Mouse (Mus musculus): ENCODE data around the gene Tspan18.

Tspan18 gene

GRCm38 (mm10) chr2:93217015-93217414 is 117.3 kb downstream of the Tspan18 start:
- DNase-seq (ENCODE audit: low spot score), result peak; percentile 78

GRCm38 (mm10) chr2:93215790-93216189 is 118.5 kb downstream of the Tspan18 start:
- DNase-seq (ENCODE audit: low spot score), result no peak

GRCm38 (mm10) chr2:93214192-93214591 is 120.1 kb downstream of the Tspan18 start:
- DNase-seq (ENCODE audit: low spot score), result no peak

- no peak for DNase-seq (ENCODE audit: low spot score)
Observed at GRCm38 (mm10) chr2:93212865-93213264, 121.4 kb downstream of the Tspan18 start.

- no peak for DNase-seq (ENCODE audit: low spot score)
Observed at GRCm38 (mm10) chr2:93212386-93212785, 121.9 kb downstream of the Tspan18 start.

GRCm38 (mm10) chr2:93206126-93206525 is 128.2 kb downstream of the Tspan18 start:
- no peak for DNase-seq (ENCODE audit: low spot score)

GRCm38 (mm10) chr2:93204571-93204970 is 129.7 kb downstream of the Tspan18 start:
- DNase-seq (ENCODE audit: low spot score), result no peak

- DNase-seq (ENCODE audit: low spot score), result no peak
Observed at GRCm38 (mm10) chr2:93203682-93204081, 130.6 kb downstream of the Tspan18 start.

GRCm38 (mm10) chr2:93202782-93203181 is 131.5 kb downstream of the Tspan18 start:
- no peak for DNase-seq (ENCODE audit: low spot score)

GRCm38 (mm10) chr2:93201997-93202396 is 132.3 kb downstream of the Tspan18 start:
- no peak for DNase-seq (ENCODE audit: low spot score)

GRCm38 (mm10) chr2:93200681-93201340 is 133.5 kb downstream of the Tspan18 start:
- DNase-seq (ENCODE audit: low spot score), result no peak

- no peak for DNase-seq (ENCODE audit: low spot score)
Observed at GRCm38 (mm10) chr2:93199531-93199974, 134.8 kb downstream of the Tspan18 start.

- DNase-seq (ENCODE audit: low spot score), result peak; percentile 92
Observed at GRCm38 (mm10) chr2:93198846-93199245, 135.5 kb downstream of the Tspan18 start.

- no peak for DNase-seq (ENCODE audit: low spot score)
Observed at GRCm38 (mm10) chr2:93193806-93194205, 140.5 kb downstream of the Tspan18 start.

- no peak for DNase-seq (ENCODE audit: low spot score)
Observed at GRCm38 (mm10) chr2:93192671-93193080, 141.6 kb downstream of the Tspan18 start.

- DNase-seq (ENCODE audit: low spot score), result no peak
Observed at GRCm38 (mm10) chr2:93192182-93192560, 142.1 kb downstream of the Tspan18 start.

GRCm38 (mm10) chr2:93191488-93192181 is 142.7 kb downstream of the Tspan18 start:
- DNase-seq (ENCODE audit: low spot score), result no peak

GRCm38 (mm10) chr2:93190771-93191487 is 143.4 kb downstream of the Tspan18 start:
- DNase-seq (ENCODE audit: low spot score), result no peak

GRCm38 (mm10) chr2:93188761-93189458 is 145.4 kb downstream of the Tspan18 start:
- DNase-seq (ENCODE audit: low spot score), result no peak

GRCm38 (mm10) chr2:93188020-93188760 is 146.1 kb downstream of the Tspan18 start:
- DNase-seq (ENCODE audit: low spot score), result no peak

GRCm38 (mm10) chr2:93187323-93187996 is 146.8 kb downstream of the Tspan18 start, which contains the start of gene Trp53i11:
Gene Trp53i11 (plus strand): TSS chr2:93187548.
- DNase-seq (ENCODE audit: low spot score), result peak; percentile 74

Measured in ovary, postnatal 10 days (tissue).